Mouse (Mus musculus) spleen, adult 2 months (tissue): ENCODE results near the gene Cmtm8. TPM values are rescaled to one million over a fixed set of nuclear protein-coding genes. Genes with fewer than 3 reads are reported as not detected.

Source experiments
- DNase-seq, 2 experiments: peaks; one replicate each; pipeline versions ENCODE4 v3.0.0 to v3.0.0-alpha.2; 2012 to 2021; ENCODE audit warnings: low spot score in 2 of 2, low read depth in 1 of 2
- H3K27ac ChIP-seq: fragments of 200-500 bp; 2 replicates; pipeline ENCODE4 v1.5.1; 2012; ENCODE audit warnings: low read length, inconsistent platforms; ENCODE audit not compliant: insufficient read depth
- H3K27me3 ChIP-seq: fragments of 200-500 bp; 2 replicates; pipeline ENCODE4 v1.6.1; 2012; ENCODE audit warnings: mild to moderate bottlenecking, moderate library complexity, low read length, inconsistent platforms; ENCODE audit not compliant: control insufficient read depth, insufficient read depth
- H3K36me3 ChIP-seq: fragments of 200-500 bp; 2 replicates; pipeline ENCODE4 v1.6.1; 2012; ENCODE audit warnings: mild to moderate bottlenecking, low read length, inconsistent platforms; ENCODE audit not compliant: control insufficient read depth, insufficient read depth
- H3K4me1 ChIP-seq: fragments of 200-500 bp; 2 replicates; pipeline ENCODE4 v1.6.1; 2011; ENCODE audit warnings: inconsistent platforms; ENCODE audit not compliant: control insufficient read depth, insufficient read depth, insufficient read length
- H3K4me3 ChIP-seq: fragments of 200-500 bp; 2 replicates; pipeline ENCODE4 v1.5.1; 2011; ENCODE audit warnings: mild to moderate bottlenecking, inconsistent platforms; ENCODE audit not compliant: insufficient read depth, insufficient read length; ENCODE audit errors: extremely low read depth
- CTCF ChIP-seq: fragments of 200-500 bp; IDR thresholded peaks from 2 replicates; pipeline ENCODE4 v1.5.1; 2011; ENCODE audit warnings: mild to moderate bottlenecking, inconsistent platforms; ENCODE audit not compliant: insufficient read depth, insufficient read length, insufficient replicate concordance; ENCODE audit errors: extremely low read depth
- POLR2A ChIP-seq: fragments of 200-500 bp; IDR thresholded peaks from 2 replicates; pipeline ENCODE4 v1.6.1; 2011; ENCODE audit warnings: low read depth, low read length, inconsistent platforms
- WGBS: fragments of 180-500 bp; shearing (Covaris S2); methylation state at CpG from one replicate; pipeline ENCODE4 v1.1.7; 2018; 5-methylcytosine and 5-hydroxymethylcytosine counted together
- polyA plus RNA-seq: library from polyadenylated mRNA; depleted of rRNA; stranded (reverse); fragments of >200 nt; gene quantifications from 2 replicates; pipeline ENCODE4 v1.2.3, GENCODE M21; 2012

The Cmtm8 gene
- polyA plus RNA-seq, 1 experiment = 5.8 TPM

DNA sequence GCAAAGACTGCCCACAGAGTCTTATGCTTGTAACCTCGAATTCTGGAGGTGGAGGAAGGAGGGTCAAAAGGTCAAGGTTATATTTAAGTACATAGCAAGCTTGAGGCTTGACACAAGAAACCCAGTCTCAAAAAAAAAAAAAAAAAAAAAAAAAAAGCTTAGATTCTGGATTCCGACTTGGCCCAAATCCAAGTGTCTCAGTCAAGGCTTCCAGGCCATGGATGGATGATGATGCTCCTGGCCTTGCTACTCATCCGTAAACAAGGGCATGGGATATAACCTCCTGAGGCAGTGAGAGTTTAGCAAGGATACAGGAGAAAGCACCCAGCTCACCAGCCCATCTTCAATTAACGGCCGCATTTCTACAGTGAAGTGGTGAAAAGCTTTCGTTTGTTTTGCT is 69.3 kb downstream of the Cmtm8 start:
- Histone ChIP-seq H3K36me3 (peaks cover 7% of the 10 kb centered on the region), H3K4me3 (no peak overlapping the region), H3K4me1 (peaks cover 39% of the 10 kb centered on the region), H3K27me3 (no peaks in the 10 kb centered on the region), H3K27ac (no peak overlapping the region)
- WGBS = 33% methylated on average over 6 of the region's 6 CpGs
- no peak for DNase-seq
- TF ChIP-seq POLR2A (no peak), CTCF (no peak)

DNA sequence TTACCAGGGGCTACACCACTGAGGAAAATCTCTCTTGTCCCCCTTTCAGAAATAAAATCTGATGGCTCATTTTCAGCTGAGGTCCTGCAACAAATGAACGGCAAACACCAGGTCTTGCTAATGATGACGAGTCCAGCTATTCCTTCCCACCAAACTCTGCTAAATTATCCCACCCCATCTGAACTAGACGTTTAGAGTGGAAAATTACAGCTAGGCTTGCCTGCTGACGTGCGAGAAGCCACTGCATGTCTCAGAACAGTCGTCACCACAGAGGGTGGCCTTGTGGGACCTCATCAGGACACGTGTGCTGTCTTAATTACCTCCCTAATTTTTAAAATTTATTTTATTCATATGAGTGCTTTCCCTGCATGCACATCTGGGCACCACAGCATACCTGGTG is 72.4 kb downstream of the Cmtm8 start:
- TF ChIP-seq POLR2A (no peak), CTCF (no peak)
- 76% methylated on average over 7 of the region's 7 CpGs for WGBS
- Histone ChIP-seq H3K36me3 (peaks cover 9% of the 10 kb centered on the region), H3K27me3 (no peaks in the 10 kb centered on the region), H3K4me3 (no peak overlapping the region), H3K27ac (no peak overlapping the region), H3K4me1 (peaks cover 23% of the 10 kb centered on the region)
- no peak for DNase-seq

DNA sequence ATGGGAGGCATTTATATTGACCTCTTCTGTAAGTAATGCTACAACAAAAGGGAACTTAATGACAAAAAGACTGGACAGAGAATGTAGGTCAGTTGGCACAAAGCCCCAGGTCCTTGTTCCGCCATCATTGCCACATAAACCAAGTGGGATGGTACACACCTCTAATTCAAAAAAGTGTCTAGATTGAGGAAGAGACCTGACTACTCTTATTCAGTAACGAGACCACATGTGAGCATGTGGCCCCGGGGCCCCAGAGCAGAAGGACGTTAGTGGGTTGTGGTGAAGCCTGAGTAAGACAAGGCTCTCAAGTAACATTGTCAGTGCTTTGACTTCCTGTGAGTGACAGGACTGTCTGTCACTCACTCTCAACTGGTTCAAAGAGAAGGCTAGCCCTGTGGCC is 73.7 kb downstream of the Cmtm8 start:
- peak in 1 of 2 experiments; percentile 23 for DNase-seq
- TF ChIP-seq CTCF = no peak
- no peak for TF ChIP-seq POLR2A
- Histone ChIP-seq H3K36me3 (peaks cover 10% of the 10 kb centered on the region), H3K27ac (no peak overlapping the region; the same call in 1 of the 2 replicates), H3K27me3 (no peaks in the 10 kb centered on the region), H3K4me3 (no peak overlapping the region), H3K4me1 (peaks cover 12% of the 10 kb centered on the region)
- WGBS = 29% methylated on average over 4 of the region's 4 CpGs

DNA sequence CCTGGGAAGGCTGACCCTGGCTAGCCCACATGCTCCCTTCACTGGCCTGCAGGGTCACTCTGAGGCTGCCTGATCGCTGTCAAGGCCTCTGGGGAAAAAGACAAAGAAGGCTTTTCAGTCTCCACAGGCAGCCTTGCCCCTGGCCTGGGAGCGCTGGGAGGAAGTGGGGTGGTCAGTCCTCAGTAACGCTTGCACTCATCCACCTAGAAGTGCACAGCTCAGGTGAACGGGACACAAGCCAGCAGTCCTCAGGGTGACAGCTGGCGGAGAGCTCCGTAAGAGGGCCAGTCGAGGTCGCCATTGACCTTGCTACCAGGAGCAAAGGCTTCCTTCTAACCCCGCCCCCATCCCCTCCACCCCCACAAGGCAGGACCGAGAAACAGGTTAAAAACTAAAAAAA is 75.9 kb downstream of the Cmtm8 start:
- H3K4me3 ChIP-seq = no peak overlapping the region
- WGBS = 68% methylated on average over 10 of the region's 10 CpGs
- no peak overlapping the region for H3K27ac ChIP-seq
- TF ChIP-seq POLR2A (no peak), CTCF (no peak)
- peaks cover 10% of the 10 kb centered on the region for H3K36me3 ChIP-seq
- peaks cover 6% of the 10 kb centered on the region; the same call in 1 of the 2 replicates for H3K4me1 ChIP-seq
- no peaks in the 10 kb centered on the region for H3K27me3 ChIP-seq
- DNase-seq = no peak

DNA sequence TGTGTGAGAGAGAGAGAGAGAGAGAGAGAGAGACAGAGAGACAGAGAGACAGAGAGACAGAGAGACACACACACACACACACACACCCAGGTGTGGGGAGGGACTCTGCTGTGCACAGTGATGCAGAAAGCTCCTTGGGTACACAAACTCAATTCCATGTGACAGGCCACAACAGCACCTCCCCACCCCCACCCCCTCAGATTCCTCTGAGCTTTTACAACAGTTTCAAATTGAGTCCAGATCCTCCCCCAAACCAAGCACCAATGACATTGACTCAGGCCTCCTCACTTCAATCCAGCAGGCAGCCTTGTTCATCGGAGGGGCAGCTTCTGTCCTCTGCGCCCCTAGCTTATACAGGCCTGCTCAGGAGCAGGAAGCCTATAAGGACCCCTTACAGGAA is 76.4 kb downstream of the Cmtm8 start:
- WGBS = 79% methylated on average over 2 of the region's 2 CpGs
- no peak overlapping the region for H3K4me3 ChIP-seq
- peaks cover 13% of the 10 kb centered on the region for H3K36me3 ChIP-seq
- H3K4me1 ChIP-seq = peaks cover 6% of the 10 kb centered on the region; the same call in 1 of the 2 replicates
- TF ChIP-seq POLR2A (no peak), CTCF (no peak)
- no peaks in the 10 kb centered on the region for H3K27me3 ChIP-seq
- DNase-seq = no peak
- H3K27ac ChIP-seq = no peak overlapping the region

DNA sequence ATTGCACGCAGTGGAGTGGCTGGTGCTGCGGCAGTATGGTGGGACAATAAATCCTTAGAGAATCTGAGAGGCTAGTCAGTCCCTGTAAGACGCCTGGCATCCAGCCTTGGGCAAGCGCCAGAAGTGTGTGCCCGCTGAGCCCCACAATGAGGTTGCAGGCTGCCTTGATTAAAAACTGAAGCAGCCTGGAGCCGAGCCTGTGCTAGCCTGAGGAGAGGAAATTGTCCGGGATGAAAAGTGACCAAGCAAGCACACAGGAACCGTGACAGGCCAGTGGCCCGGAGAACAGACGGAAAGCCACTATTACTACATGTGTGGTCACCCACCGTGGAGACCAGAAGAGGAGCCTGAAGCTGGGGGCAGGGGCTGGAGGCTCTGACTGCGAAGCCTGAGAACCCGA is 76.9 kb downstream of the Cmtm8 start:
- Histone ChIP-seq H3K27ac (no peak overlapping the region), H3K4me3 (no peak overlapping the region), H3K27me3 (no peaks in the 10 kb centered on the region), H3K4me1 (peaks cover 6% of the 10 kb centered on the region; the same call in 1 of the 2 replicates), H3K36me3 (peaks cover 12% of the 10 kb centered on the region)
- no peak for DNase-seq
- no peak for TF ChIP-seq CTCF
- no peak for TF ChIP-seq POLR2A
- 78% methylated on average over 13 of the region's 13 CpGs for WGBS

DNA sequence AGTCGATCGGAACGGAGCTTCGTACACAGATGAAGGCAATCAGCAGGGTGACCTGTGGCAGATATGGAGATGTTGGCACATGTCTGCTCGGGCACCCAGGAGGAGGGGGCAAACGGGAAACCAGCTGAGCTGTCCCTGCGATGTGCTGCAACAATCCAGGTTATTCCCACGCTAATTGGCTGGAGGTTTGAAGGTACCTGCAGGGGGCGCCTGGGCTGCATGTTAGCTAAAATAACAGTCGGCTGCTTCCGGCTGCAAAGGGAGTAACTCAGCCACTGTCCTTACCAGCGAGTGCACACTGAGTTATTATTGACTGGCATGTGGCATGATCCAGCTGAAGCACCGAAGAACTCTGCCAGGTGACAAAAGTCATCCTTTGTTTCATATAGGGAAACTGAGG is 80.6 kb downstream of the Cmtm8 start:
- Histone ChIP-seq H3K27ac (no peak overlapping the region), H3K27me3 (no peaks in the 10 kb centered on the region), H3K4me3 (no peak overlapping the region), H3K4me1 (peaks cover 13% of the 10 kb centered on the region; the same call in 1 of the 2 replicates), H3K36me3 (peaks cover 29% of the 10 kb centered on the region)
- TF ChIP-seq CTCF = peak; percentile 41; the same call in 1 of the 2 replicates
- TF ChIP-seq POLR2A = no peak
- WGBS = 69% methylated on average over 13 of the region's 13 CpGs
- peak in 1 of 2 experiments; percentile 42 for DNase-seq
